Mouse (Mus musculus) erythroblast, embryonic 14.5 days (primary cell): Measurements from ENCODE around the gene Asb17.

Source experiments
- GATA1 ChIP-seq: IDR thresholded peaks from 2 replicates; pipeline ENCODE4 v1.6.1; 2012; ENCODE audit warnings: low read length, inconsistent platforms, mixed read lengths
- TAL1 ChIP-seq: IDR thresholded peaks from 3 replicates; pipeline ENCODE4 v1.6.1; 2012; ENCODE audit warnings: low read length, inconsistent platforms, mixed read lengths

DNA sequence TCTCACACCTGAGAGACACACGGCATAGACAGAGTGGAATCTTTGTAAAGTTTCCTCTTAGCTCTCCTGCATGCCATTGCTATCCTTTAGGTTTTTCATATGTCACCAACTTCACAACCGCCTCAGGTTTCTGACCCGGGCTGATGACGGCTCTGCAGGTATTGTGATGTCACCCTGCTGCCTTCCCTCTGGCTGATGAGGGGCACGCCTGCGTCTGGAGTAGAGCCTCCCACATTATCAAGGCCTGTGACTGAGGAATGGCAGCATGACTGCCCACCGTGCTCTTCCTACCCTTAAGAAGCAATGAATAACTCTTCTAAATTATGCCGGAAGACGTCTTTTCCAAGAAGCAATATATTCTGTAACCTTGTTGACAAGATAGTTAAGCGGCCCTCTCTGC lies at the start of gene Asb17:
- TF ChIP-seq GATA1 (no peak), TAL1 (no peak)
